Mouse (Mus musculus) heart, adult 11 months (tissue): ENCODE results near the gene Gm3512.
"Not testable (repeated sequence)": the region's sequence is repeated elsewhere in the genome, so short reads cannot be mapped to it uniquely, and the experiment has no call there.

ENCODE experiments used
- DNase-seq: peaks from one replicate; pipeline ENCODE4 v3.0.0; 2022

Gm3512 gene

DNA sequence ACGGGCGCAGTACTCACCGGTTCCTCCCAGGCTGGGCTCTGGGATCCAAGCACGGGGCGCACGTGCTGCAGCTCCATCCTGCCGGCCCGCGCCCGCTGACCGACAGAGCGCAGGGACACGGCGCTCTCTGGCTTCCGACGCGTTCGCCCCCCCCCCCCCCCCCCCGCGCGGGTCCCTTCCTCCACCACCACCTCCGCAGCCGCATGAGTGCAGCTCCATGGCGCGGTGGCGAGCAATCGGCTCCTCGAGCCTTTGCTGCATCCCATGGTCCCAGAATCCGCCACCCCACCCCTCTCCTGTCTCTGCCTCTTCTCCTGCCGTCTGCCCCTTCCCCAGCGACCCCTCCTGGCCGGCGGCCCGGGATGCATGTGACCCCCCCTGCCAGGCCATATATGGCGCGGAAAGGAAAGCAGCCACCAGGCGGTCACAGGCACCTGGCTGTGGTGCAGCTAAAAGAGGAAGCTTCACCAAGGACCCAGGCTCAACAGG is at the start of gene Gm3512:
Gene Gm3512 (minus strand): TSS at position 51 of the 489 bp plus-strand sequence.
- DNase-seq: peak; percentile 85

- DNase-seq: peak; percentile 94
Observed at GRCm38 (mm10) chr14:7200070-7200469, 25.7 kb upstream of the Gm3512 start.

- DNase-seq: not testable (repeated sequence)
Observed at GRCm38 (mm10) chr14:7194440-7194839, 20.1 kb upstream of the Gm3512 start, which contains the start of gene Gm16434. Gene Gm16434 (minus strand): TSS chr14:7194540.

GRCm38 (mm10) chr14:7125312-7125711 is 49.0 kb downstream of the Gm3512 start, which contains the start of gene Gm6676:
Gene Gm6676 (minus strand): TSS chr14:7125412.
- not testable (repeated sequence) for DNase-seq

DNA sequence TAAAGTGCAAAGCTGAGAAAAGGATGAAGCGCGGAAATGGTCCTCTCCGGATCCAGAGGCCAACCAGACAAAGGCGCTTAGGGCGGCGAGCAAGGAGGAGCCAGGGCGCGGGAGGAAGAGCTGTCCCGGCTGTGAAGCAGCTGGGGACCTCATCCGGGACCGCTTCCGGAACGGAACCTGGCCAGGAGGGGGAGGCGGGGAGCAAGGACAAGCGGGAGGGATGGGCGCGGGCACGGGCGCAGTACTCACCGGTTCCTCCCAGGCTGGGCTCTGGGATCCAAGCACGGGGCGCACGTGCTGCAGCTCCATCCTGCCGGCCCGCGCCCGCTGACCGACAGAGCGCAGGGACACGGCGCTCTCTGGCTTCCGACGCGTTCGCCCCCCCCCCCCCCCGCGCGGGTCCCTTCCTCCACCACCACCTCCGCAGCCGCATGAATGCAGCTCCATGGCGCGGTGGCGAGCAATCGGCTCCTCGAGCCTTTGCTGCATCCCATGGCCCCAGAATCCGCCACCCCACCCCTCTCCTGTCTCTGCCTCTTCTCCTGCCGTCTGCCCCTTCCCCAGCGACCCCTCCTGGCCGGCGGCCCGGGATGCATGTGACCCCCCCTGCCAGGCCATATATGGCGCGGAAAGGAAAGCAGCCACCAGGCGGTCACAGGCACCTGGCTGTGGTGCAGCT is 69.1 kb downstream of the Gm3512 start:
- DNase-seq: peak; percentile 66
